Mouse (Mus musculus) bone marrow macrophage, adult 2 months (primary cell): ENCODE measurements around the gene Wwp2.

Experiments
- CTCF ChIP-seq: IDR thresholded peaks from 2 replicates; pipeline ENCODE4 v1.5.1; 2012; ENCODE audit warnings: low read depth, mild to moderate bottlenecking, low read length, moderate library complexity
- POLR2A ChIP-seq: IDR thresholded peaks from 2 replicates; pipeline ENCODE4 v1.6.1; 2012; ENCODE audit warnings: mild to moderate bottlenecking, low read depth, low read length, borderline replicate concordance

GRCm38 (mm10) chr8:107425230-107425597, 11.0 kb upstream of the Wwp2 start:
- TF ChIP-seq CTCF (no peak), POLR2A (no peak)
